Mouse (Mus musculus) lung, postnatal 10 days (tissue): Measurements from ENCODE around the gene Fmo5.

Source experiments
- DNase-seq: peaks from one replicate; pipeline ENCODE4 v3.0.0; 2021

The Fmo5 gene

GRCm38 (mm10) chr3:97628391-97629001 is at the start of gene Fmo5:
Fmo5 (plus strand) TSS chr3:97628804.
- DNase-seq, result peak; percentile 87

GRCm38 (mm10) chr3:97585383-97586160 is 43.0 kb upstream of the Fmo5 start:
- DNase-seq, result peak; percentile 83

DNA sequence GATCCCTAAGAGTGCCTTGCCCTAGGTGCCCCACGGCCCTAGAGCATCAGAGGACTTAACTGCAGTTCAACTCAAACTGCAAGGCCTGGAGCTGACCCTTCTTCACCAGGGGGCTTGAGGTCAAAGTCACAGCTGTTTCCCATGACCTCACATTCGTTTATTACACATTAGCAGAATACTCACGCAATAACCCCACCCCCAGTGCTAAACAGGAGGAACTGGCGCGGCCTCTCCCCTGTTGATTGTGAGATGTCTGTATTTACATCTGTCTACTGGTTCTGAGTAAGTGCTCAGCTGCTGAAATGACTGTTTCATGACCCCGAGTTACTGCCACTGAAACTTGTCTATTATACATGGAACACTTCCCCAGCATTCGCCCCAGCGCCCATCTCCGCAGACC is 40.9 kb upstream of the Fmo5 start:
- peak; percentile 9 for DNase-seq

- DNase-seq, result no peak
Observed at GRCm38 (mm10) chr3:97590699-97591098, 37.9 kb upstream of the Fmo5 start.

- DNase-seq, result no peak
Observed at GRCm38 (mm10) chr3:97593089-97593488, 35.5 kb upstream of the Fmo5 start.

- no peak for DNase-seq
Observed at GRCm38 (mm10) chr3:97594140-97594539, 34.5 kb upstream of the Fmo5 start.

DNA sequence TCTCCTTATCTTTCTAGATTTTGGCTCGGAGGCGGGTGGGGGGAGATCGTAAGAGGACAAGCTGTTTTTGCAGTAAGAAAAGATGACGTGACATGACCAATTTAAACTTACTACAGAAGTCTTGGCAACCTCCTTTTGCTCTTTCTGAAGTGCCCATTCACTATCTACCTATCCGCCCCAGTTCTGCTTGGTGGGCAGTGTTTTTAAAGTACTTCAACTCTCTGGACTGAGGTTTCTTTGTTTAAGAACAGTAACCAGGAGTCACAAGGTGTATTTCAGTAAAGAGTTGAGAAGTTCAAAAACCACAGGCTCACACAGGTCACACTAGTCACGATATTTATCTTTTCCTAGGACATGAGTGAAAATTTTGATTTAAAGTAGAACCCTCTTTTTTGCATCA is 33.5 kb upstream of the Fmo5 start:
- DNase-seq, result no peak

GRCm38 (mm10) chr3:97596796-97597195 is 31.8 kb upstream of the Fmo5 start:
- no peak for DNase-seq

GRCm38 (mm10) chr3:97600050-97600832 is 28.4 kb upstream of the Fmo5 start:
- DNase-seq, result no peak

- peak; percentile 45 for DNase-seq
Observed at GRCm38 (mm10) chr3:97609201-97609844, 19.3 kb upstream of the Fmo5 start.

DNA sequence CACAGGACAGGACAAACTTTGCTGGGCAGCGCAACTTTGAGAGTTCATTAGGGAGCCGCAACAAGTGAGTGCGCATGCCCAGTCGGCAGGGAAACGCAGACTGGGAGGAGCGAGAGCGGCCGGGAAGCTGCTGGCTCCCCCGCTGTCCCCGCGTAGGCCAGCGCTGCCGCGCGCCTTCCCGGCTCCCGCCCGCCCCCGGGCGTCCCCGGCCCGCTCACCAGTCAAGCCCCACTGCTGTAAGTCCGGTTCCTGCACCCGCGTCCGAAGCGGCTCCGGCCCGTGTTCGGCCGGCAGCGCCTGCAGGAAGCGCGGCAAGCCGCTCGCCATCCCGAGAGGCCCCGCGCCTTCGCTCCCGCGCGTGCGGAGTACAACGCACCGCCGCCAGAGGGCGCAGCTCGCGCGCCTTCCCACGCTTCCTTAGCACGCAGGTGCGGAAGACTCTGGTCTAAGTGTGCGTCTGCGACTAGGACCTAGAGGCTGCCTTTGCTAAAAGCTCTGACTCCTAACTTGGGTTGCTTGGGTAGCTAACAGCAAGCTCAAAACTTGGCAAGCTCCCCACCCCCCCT is 18.7 kb upstream of the Fmo5 start, which contains the start of gene Chd1l:
TSS of gene Chd1l (minus strand) at position 359 of the 566 bp plus-strand sequence.
- peak; percentile 93 for DNase-seq

- DNase-seq, result no peak
Observed at GRCm38 (mm10) chr3:97611021-97611420, 17.6 kb upstream of the Fmo5 start.

GRCm38 (mm10) chr3:97615154-97615553 is 13.4 kb upstream of the Fmo5 start:
- no peak for DNase-seq

DNA sequence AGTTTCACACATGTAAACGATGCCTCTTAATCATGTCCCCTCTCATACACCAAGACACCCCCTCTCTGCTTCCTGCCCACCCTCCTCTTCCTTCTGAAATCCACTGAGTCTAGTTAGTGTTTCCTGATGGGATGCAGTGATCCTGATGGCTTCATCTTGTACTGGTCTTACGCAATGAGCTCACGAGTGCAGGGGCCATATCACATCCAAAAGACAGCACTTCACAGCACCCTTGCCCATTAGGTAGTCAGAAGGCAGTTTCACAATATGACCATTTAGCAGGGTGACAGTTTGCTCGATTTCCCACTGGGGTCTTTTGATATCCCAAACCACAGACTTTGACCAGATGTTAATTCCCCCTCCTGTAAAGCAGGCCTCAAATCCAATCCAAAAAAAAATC is 12.7 kb upstream of the Fmo5 start:
- DNase-seq, result no peak

- no peak for DNase-seq
Observed at GRCm38 (mm10) chr3:97617091-97617825, 11.3 kb upstream of the Fmo5 start.

- no peak for DNase-seq
Observed at GRCm38 (mm10) chr3:97617899-97618298, 10.7 kb upstream of the Fmo5 start.

DNA sequence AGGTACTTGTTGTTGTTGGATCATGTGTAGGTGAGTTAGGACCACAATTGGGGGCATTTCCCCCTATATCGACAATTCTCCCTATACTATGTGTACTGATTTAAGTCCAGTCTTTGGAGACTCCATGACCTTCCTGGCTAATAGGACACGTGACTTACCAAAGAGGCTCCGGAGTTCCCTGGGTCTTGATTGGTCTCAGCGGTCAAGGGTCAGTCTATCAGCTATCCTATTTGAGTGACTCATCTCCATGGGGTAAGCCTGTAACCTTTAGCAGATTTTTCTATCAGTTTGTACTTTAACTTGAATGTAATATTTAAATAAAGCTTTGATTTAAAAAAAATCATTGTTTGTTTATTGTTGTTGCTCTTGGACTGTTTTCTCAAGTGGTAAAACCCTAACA is 7.9 kb upstream of the Fmo5 start:
- DNase-seq, result no peak

GRCm38 (mm10) chr3:97624611-97625010 is 4.0 kb upstream of the Fmo5 start:
- no peak for DNase-seq

- DNase-seq, result no peak
Observed at GRCm38 (mm10) chr3:97627893-97628292, 711 bp upstream of the Fmo5 start.

GRCm38 (mm10) chr3:97629941-97630340 is 1.3 kb downstream of the Fmo5 start:
- DNase-seq, result no peak

- DNase-seq, result no peak
Observed at GRCm38 (mm10) chr3:97630746-97631145, 2.1 kb downstream of the Fmo5 start.

DNA sequence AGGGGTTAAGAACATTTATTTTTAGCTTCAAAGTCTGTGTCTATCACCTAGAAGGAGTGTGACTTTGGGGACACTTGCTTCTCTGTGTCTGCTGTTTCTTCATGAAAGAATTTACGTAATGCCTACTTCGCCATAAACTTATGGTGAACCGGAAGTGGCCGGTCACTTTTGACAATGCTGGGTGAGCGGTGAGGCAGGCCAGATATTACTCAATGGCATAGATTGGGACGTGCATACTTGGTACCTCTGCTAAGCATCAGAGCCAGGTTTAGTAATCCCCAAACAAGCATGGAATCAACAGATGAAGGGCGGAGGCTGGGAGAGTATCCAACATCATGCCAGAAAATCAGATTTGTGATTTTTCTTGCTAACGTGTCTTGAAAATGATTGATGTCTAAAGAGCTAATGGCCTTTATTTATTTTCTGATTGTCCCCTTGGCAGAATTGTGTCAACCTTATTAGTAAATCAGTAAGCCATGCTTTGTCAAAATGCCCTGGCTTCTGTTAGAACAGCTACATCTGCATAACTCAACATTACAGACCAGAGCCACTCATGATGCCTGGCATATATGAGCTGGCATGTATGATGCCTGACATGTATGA is 2.8 kb downstream of the Fmo5 start:
- DNase-seq, result no peak
